Mouse (Mus musculus): ENCODE results near the gene Ugp2. TPM values are rescaled to one million over a fixed set of nuclear protein-coding genes. Genes with fewer than 3 reads are reported as not detected.

The Ugp2 gene
- total RNA-seq, 2 experiments from 2014 or later = 63.4 to 75.9 TPM

Small RNAs within 50 kb of the gene (microRNA-seq; reads per million reads assigned to microRNA genes)
- gene Mir1933 = 0 to 0.28 reads per million in 2 experiments

Other genes starting within 250 kb of the Ugp2 start
- 10 to 100 TPM; 25.2 to 26.1 TPM for gene Vps54, start 131.9 kb downstream of the Ugp2 start, total RNA-seq (2021)
- 10 to 100 TPM; 12.0 to 12.3 TPM for gene Wdpcp, start 201.0 kb upstream of the Ugp2 start, total RNA-seq (2021)
- 100 to 1,000 TPM; 679 to 693 TPM for gene Mdh1, start 201.2 kb upstream of the Ugp2 start, total RNA-seq (2021)